Comparison of ENCODE assay signal across 27 mouse cellular contexts in the genomic region with DNA sequence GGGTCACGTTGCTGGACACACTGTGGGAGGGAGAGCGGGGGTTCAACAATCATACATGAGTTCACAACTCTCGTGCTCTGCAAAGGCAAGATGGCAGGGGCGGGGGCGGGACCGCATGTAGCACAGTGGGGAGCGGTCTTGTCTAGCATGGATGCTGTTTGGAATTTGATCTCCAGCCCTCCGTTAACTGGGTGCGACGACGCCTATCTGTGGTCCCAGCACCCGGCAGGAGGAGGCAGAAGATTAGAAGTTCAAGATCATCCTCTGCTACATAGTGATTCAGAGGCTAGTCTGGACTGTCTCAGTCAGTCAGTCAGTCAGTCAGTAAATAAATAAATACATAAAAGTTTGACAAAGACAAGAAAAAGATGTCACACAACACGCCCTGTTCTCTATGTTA. TPM values are rescaled to one million over a fixed set of nuclear protein-coding genes. Genes with fewer than 3 reads are reported as not detected.
DNase-seq lines count a peak whose midpoint lies in the region; ATAC-seq lines count a peak whose summit lies in the region.
"Had no signal": no experiment of that assay in that cellular context is flagged by ENCODE, and none has a peak within 500 bp of the region (broad histone marks: within the 10 kb centered on the region; RNA-seq: fewer than 3 reads in every experiment).

No protein-coding gene starts in this region.

- H3K9ac ChIP-seq in liver, embryonic 11.5 days (ENCODE audit: low read depth, low read length), result no peak overlapping the region
- H3K9ac ChIP-seq in liver, embryonic 13.5 days, result no peak overlapping the region
- H3K9ac ChIP-seq: embryonic facial prominence, embryonic 12.5 days; forebrain, embryonic 13.5 days; forebrain, embryonic 15.5 days; forebrain, postnatal 0 days had no signal

- H3K4me2 ChIP-seq in liver, embryonic 11.5 days, result no peak overlapping the region
- H3K4me2 ChIP-seq in liver, embryonic 13.5 days, result no peak overlapping the region
- H3K4me2 ChIP-seq: embryonic facial prominence, embryonic 12.5 days; forebrain, embryonic 13.5 days; forebrain, embryonic 15.5 days had no signal

- H3K4me3 ChIP-seq in liver, embryonic 11.5 days (ENCODE audit: low read depth, low read length), result no peak overlapping the region
- H3K4me3 ChIP-seq in liver, embryonic 13.5 days (replicated peaks), result no peak overlapping the region
- H3K4me3 ChIP-seq: embryonic facial prominence, embryonic 10.5 days; embryonic facial prominence, embryonic 12.5 days; forebrain, embryonic 13.5 days; forebrain, embryonic 15.5 days had no signal

- H3K9me3 ChIP-seq in liver, embryonic 11.5 days (ENCODE audit: control insufficient read depth, low read length), result no peaks in the 10 kb centered on the region
- H3K9me3 ChIP-seq in liver, embryonic 13.5 days (replicated peaks), result no peaks in the 10 kb centered on the region
- H3K9me3 ChIP-seq: embryonic facial prominence, embryonic 10.5 days; embryonic facial prominence, embryonic 12.5 days; forebrain, embryonic 13.5 days; forebrain, embryonic 15.5 days had no signal

- ATAC-seq in liver, embryonic 11.5 days (replicated peaks; ENCODE audit: low FRiP score), result peak; percentile 54
- ATAC-seq in liver, embryonic 13.5 days (ENCODE audit: low read depth), result peak; percentile 37; the same call in 1 of the 2 replicates
- ATAC-seq: activated CD4-positive, CD25-positive, alpha-beta regulatory T cell, adult 4 months; CD4-positive, CD25-positive, alpha-beta regulatory T cell, adult 4 months; forebrain, embryonic 13.5 days; forebrain, embryonic 15.5 days; forebrain, postnatal 0 days; Patski had no signal

- H3K27me3 ChIP-seq in liver, embryonic 11.5 days (replicated peaks; ENCODE audit: control insufficient read depth, insufficient read depth, low read length), result peaks cover 2% of the 10 kb centered on the region; the same call in 1 of the 2 replicates
- H3K27me3 ChIP-seq in liver, embryonic 13.5 days, result peaks cover 6% of the 10 kb centered on the region; the same call in 1 of the 2 replicates
- H3K27me3 ChIP-seq: embryonic facial prominence, embryonic 12.5 days; forebrain, embryonic 13.5 days; forebrain, embryonic 15.5 days had no signal

- no peaks in the 10 kb centered on the region for H3K4me1 ChIP-seq in liver, embryonic 11.5 days (replicated peaks; ENCODE audit: control insufficient read depth, insufficient read depth, low read length)
- H3K4me1 ChIP-seq in liver, embryonic 13.5 days (replicated peaks), result 0 out of 2 replicates have a peak, but pooled peaks cover 7% of the 10 kb centered on the region
- H3K4me1 ChIP-seq: embryonic facial prominence, embryonic 10.5 days; embryonic facial prominence, embryonic 12.5 days; forebrain, embryonic 13.5 days; forebrain, embryonic 15.5 days had no signal

- H3K36me3 ChIP-seq in liver, embryonic 11.5 days (ENCODE audit: control insufficient read depth, insufficient read depth, low read length), result no peaks in the 10 kb centered on the region
- no peaks in the 10 kb centered on the region for H3K36me3 ChIP-seq in liver, embryonic 13.5 days
- H3K36me3 ChIP-seq: embryonic facial prominence, embryonic 10.5 days; embryonic facial prominence, embryonic 12.5 days; forebrain, embryonic 15.5 days had no signal

- 60% methylated on average over 13 of the region's 13 CpGs for WGBS in liver, embryonic 11.5 days
- 51% methylated on average over 13 of the region's 13 CpGs for WGBS in liver, embryonic 13.5 days (ENCODE audit: insufficient replicate concordance)

- DNase-seq in liver, embryonic 11.5 days (ENCODE audit: low spot score), result no peak
- no peak for DNase-seq in liver
- DNase-seq in ES-CJ7 (ENCODE audit: low read depth, low spot score), result peak; percentile 22
- DNase-seq in R1 (ENCODE audit: low read depth, low spot score), result peak; percentile 19
- DNase-seq in liver, embryonic 13.5 days, result no peak
- DNase-seq in adrenal gland, postnatal 10 days, result no peak
- DNase-seq in thymus, postnatal 0 days (ENCODE audit: low spot score), result no peak
- DNase-seq in thymus, postnatal 25 days, result no peak
- DNase-seq: adrenal gland, adult 8-10 months; adrenal gland, postnatal 25 days; B cell, adult 2 months; cerebellum, adult 11 months; cerebellum, adult 2 months; cerebellum, adult 9-10 months; cerebellum, postnatal 10 days; cerebellum, postnatal 25 days; forebrain, postnatal 0 days had no signal

- H3K27ac ChIP-seq in liver, embryonic 11.5 days (ENCODE audit: low read depth, low read length), result no peak overlapping the region
- H3K27ac ChIP-seq in liver, embryonic 13.5 days, result no peak overlapping the region
- H3K27ac ChIP-seq: embryonic facial prominence, embryonic 10.5 days; embryonic facial prominence, embryonic 12.5 days; forebrain, embryonic 13.5 days; forebrain, embryonic 15.5 days had no signal

RNA-seq across cellular contexts. Expression of a gene that starts 14.0 kb away (rescaled TPM):
- 0.03 and 0.16 TPM in 2 replicates for polyA plus RNA-seq in liver, embryonic 11.5 days (2014; fragmentation: Nextera tagmentation; extraction: Ambion mirVana)
- 0.03 TPM in 1 of 2 replicates, not detected in the other for polyA plus RNA-seq in liver, embryonic 13.5 days (2015; fragmentation: Nextera tagmentation; extraction: Ambion mirVana)
- total RNA-seq in adrenal gland, postnatal 10 days (2021), result under 1 TPM; 0.36 to 0.94 TPM
- polyA plus RNA-seq in thymus, postnatal 0 days (2015; fragmentation: Nextera tagmentation; extraction: Ambion mirVana), result 0.12 and 0.13 TPM in 2 replicates
- total RNA-seq: CH12.LX; forebrain, postnatal 0 days had no signal
- polyA plus RNA-seq: CD4-positive, CD25-positive, alpha-beta regulatory T cell, adult 4 months; embryonic facial prominence, embryonic 10.5 days; embryonic facial prominence, embryonic 12.5 days; forebrain, embryonic 11.5 days; forebrain, embryonic 13.5 days; forebrain, embryonic 15.5 days; Patski had no signal

RNA-seq across cellular contexts. Expression of a gene that starts 27.4 kb away (rescaled TPM):
- 11.3 and 11.9 TPM in 2 replicates for polyA plus RNA-seq in liver, embryonic 11.5 days (2014; fragmentation: Nextera tagmentation; extraction: Ambion mirVana)
- polyA plus RNA-seq in liver, embryonic 13.5 days (2015; fragmentation: Nextera tagmentation; extraction: Ambion mirVana), result 8.1 and 9.2 TPM in 2 replicates
- 1 to 10 TPM; 1.2 to 2.8 TPM for total RNA-seq in adrenal gland, postnatal 10 days (2021)
- 0.09 TPM in 1 of 2 replicates, not detected in the other for polyA plus RNA-seq in thymus, postnatal 0 days (2015; fragmentation: Nextera tagmentation; extraction: Ambion mirVana)
- total RNA-seq: CH12.LX; forebrain, postnatal 0 days had no signal
- polyA plus RNA-seq: activated CD4-positive, CD25-positive, alpha-beta regulatory T cell, adult 4 months; CD4-positive, CD25-positive, alpha-beta regulatory T cell, adult 4 months; cortical plate, adult 2 months; forebrain, embryonic 11.5 days; forebrain, embryonic 13.5 days; Patski had no signal

Comparison
In these comparisons a context has a peak if more than half of its experiments do, and no peak if none do; other contexts are left out.
1. DNase-seq: peak in ES-CJ7 (single experiment) and R1 (single experiment); none in liver, embryonic 11.5 days (single experiment), liver (single experiment), liver, embryonic 13.5 days (single experiment), adrenal gland, postnatal 10 days (single experiment), thymus, postnatal 0 days (single experiment) and thymus, postnatal 25 days (single experiment).